In the genomic region with DNA sequence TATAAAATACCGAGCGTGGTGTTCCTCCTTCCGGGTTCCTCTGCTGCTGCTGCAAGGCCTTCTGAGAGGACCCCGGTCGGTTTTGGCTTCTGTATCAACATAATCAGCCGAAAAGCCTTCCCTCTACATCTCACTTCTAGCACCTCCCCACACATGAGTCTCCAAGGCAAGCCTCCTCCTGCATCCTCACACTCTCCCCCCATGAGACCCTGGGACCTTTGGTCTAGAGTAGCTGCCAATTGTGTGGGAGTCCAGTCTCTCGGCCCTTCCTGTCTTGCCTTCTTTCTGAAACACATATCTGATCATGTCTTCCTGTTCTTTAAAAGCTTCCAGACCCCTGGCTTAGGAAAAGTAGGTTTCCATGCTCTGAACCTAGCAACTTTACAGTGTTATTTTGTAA, we compare ENCODE assay signal across 14 mouse cellular contexts.
A peak's percentile ranks its signal among the peaks of the same experiment; 100 is the strongest.
DNase-seq lines count a peak whose midpoint lies in the region; ATAC-seq and TF ChIP-seq lines count a peak whose summit lies in the region.
"Had no signal": no experiment of that assay in that cellular context is flagged by ENCODE, and none has a peak within 500 bp of the region (broad histone marks: within the 10 kb centered on the region; RNA-seq: fewer than 3 reads in every experiment).

No protein-coding gene starts in this region.

- no peaks in the 10 kb centered on the region for H3K9me3 ChIP-seq in intestine, embryonic 14.5 days (ENCODE audit: control insufficient read depth, low read length)
- no peaks in the 10 kb centered on the region for H3K9me3 ChIP-seq in intestine, embryonic 16.5 days (ENCODE audit: control insufficient read depth, low read length)
- H3K9me3 ChIP-seq in lung, postnatal 0 days (ENCODE audit: low read length): no peaks in the 10 kb centered on the region
- no peaks in the 10 kb centered on the region for H3K9me3 ChIP-seq in heart, embryonic 13.5 days
- H3K9me3 ChIP-seq in stomach, embryonic 16.5 days (replicated peaks; ENCODE audit: control insufficient read depth, low read length): no peaks in the 10 kb centered on the region
- H3K9me3 ChIP-seq in liver, postnatal 0 days (ENCODE audit: low read length): no peaks in the 10 kb centered on the region
- H3K9me3 ChIP-seq: forebrain, embryonic 15.5 days had no signal

- no peaks in the 10 kb centered on the region for H3K27me3 ChIP-seq in intestine, embryonic 14.5 days (replicated peaks; ENCODE audit: control insufficient read depth, insufficient read depth, low read length)
- H3K27me3 ChIP-seq in intestine, embryonic 16.5 days (replicated peaks; ENCODE audit: control insufficient read depth, insufficient read depth, low read length): no peaks in the 10 kb centered on the region
- no peaks in the 10 kb centered on the region for H3K27me3 ChIP-seq in lung, postnatal 0 days (replicated peaks; ENCODE audit: insufficient read depth, low read length)
- H3K27me3 ChIP-seq in heart, embryonic 13.5 days (replicated peaks): no peaks in the 10 kb centered on the region
- H3K27me3 ChIP-seq in stomach, embryonic 16.5 days (ENCODE audit: control insufficient read depth, insufficient read depth, low read length): no peaks in the 10 kb centered on the region
- no peaks in the 10 kb centered on the region for H3K27me3 ChIP-seq in thymus, adult 2 months (ENCODE audit: control insufficient read depth, insufficient read depth, low read length)
- H3K27me3 ChIP-seq in liver, postnatal 0 days (ENCODE audit: insufficient read depth, low read length): no peaks in the 10 kb centered on the region
- H3K27me3 ChIP-seq: forebrain, embryonic 15.5 days had no signal

- TF ChIP-seq CTCF in lung, postnatal 0 days (IDR thresholded peaks at IDR 0.05): no peak
- no peak for TF ChIP-seq CTCF in thymus, adult 2 months (IDR thresholded peaks at IDR 0.05; ENCODE audit: borderline replicate concordance, control insufficient read depth, extremely low read depth, insufficient read depth, low read length, poor library complexity)
- no peak for TF ChIP-seq CTCF in liver, postnatal 0 days (IDR thresholded peaks at IDR 0.05; ENCODE audit: low read depth)

- no peak overlapping the region for H3K9ac ChIP-seq in intestine, embryonic 14.5 days (ENCODE audit: low read length)
- H3K9ac ChIP-seq in intestine, embryonic 16.5 days (ENCODE audit: low read depth, low read length): no peak overlapping the region
- H3K9ac ChIP-seq in lung, postnatal 0 days (replicated peaks; ENCODE audit: low read depth): no peak overlapping the region
- H3K9ac ChIP-seq in heart, embryonic 13.5 days: peak overlapping the region; percentile 28; the same call in 1 of the 2 replicates
- H3K9ac ChIP-seq in stomach, embryonic 16.5 days (ENCODE audit: low read length): no peak overlapping the region
- no peak overlapping the region for H3K9ac ChIP-seq in liver, postnatal 0 days (replicated peaks)
- H3K9ac ChIP-seq: forebrain, embryonic 15.5 days had no signal

- no peak for TF ChIP-seq EP300 in lung, postnatal 0 days (IDR thresholded peaks at IDR 0.05)
- TF ChIP-seq EP300 in liver, postnatal 0 days (IDR thresholded peaks at IDR 0.05; ENCODE audit: low read depth): no peak

- H3K4me2 ChIP-seq in intestine, embryonic 14.5 days (ENCODE audit: low read length): no peak overlapping the region
- no peak overlapping the region for H3K4me2 ChIP-seq in intestine, embryonic 16.5 days (ENCODE audit: low read depth, low read length)
- 0 out of 2 replicates have a peak overlapping the region, but pooled peaks have one; percentile 5 for H3K4me2 ChIP-seq in lung, postnatal 0 days (replicated peaks; ENCODE audit: low read depth, low read length)
- H3K4me2 ChIP-seq in heart, embryonic 13.5 days: peak overlapping the region; percentile 48
- no peak overlapping the region for H3K4me2 ChIP-seq in stomach, embryonic 16.5 days (ENCODE audit: low read depth, low read length)
- no peak overlapping the region for H3K4me2 ChIP-seq in liver, postnatal 0 days (ENCODE audit: low read depth, low read length)
- H3K4me2 ChIP-seq: forebrain, embryonic 15.5 days had no signal

- no peak for ATAC-seq in intestine, embryonic 14.5 days (replicated peaks; ENCODE audit: low FRiP score, low TSS enrichment, low read depth)
- ATAC-seq in intestine, embryonic 16.5 days: no peak
- ATAC-seq in lung, postnatal 0 days: no peak
- ATAC-seq in heart, embryonic 13.5 days (ENCODE audit: extremely low read depth, insufficient number of reproducible peaks, low FRiP score, low TSS enrichment): no peak
- no peak for ATAC-seq in stomach, embryonic 16.5 days (ENCODE audit: insufficient read depth, low FRiP score)
- no peak for ATAC-seq in liver, postnatal 0 days
- ATAC-seq: forebrain, embryonic 15.5 days had no signal

- WGBS in intestine, embryonic 14.5 days: 67% methylated on average over 7 of the region's 7 CpGs
- 76% methylated on average over 7 of the region's 7 CpGs for WGBS in intestine, embryonic 16.5 days
- 42% methylated on average over 7 of the region's 7 CpGs for WGBS in lung, postnatal 0 days
- 46% methylated on average over 7 of the region's 7 CpGs for WGBS in heart, embryonic 13.5 days
- 64% methylated on average over 7 of the region's 7 CpGs for WGBS in stomach, embryonic 16.5 days
- 55% methylated on average over 7 of the region's 7 CpGs for WGBS in thymus, adult 2 months
- 51% methylated on average over 7 of the region's 7 CpGs for WGBS in liver, postnatal 0 days (ENCODE audit: insufficient replicate concordance)

- H3K36me3 ChIP-seq in intestine, embryonic 14.5 days (ENCODE audit: control insufficient read depth, insufficient read depth, low read length): 0 out of 2 replicates have a peak, but pooled peaks cover 12% of the 10 kb centered on the region
- peaks cover 4% of the 10 kb centered on the region; the same call in 1 of the 2 replicates for H3K36me3 ChIP-seq in intestine, embryonic 16.5 days (ENCODE audit: control insufficient read depth, insufficient read depth, low read length)
- H3K36me3 ChIP-seq in lung, postnatal 0 days (ENCODE audit: insufficient read depth, low read length): peaks cover 11% of the 10 kb centered on the region; the same call in 1 of the 2 replicates
- peaks cover 14% of the 10 kb centered on the region; the same call in 1 of the 2 replicates for H3K36me3 ChIP-seq in heart, embryonic 13.5 days
- H3K36me3 ChIP-seq in stomach, embryonic 16.5 days (ENCODE audit: control insufficient read depth, insufficient read depth, low read length): no peaks in the 10 kb centered on the region
- no peaks in the 10 kb centered on the region for H3K36me3 ChIP-seq in thymus, adult 2 months (ENCODE audit: control insufficient read depth, insufficient read depth, low read length)
- H3K36me3 ChIP-seq in liver, postnatal 0 days (replicated peaks; ENCODE audit: insufficient read depth, low read length): no peaks in the 10 kb centered on the region
- H3K36me3 ChIP-seq: forebrain, embryonic 15.5 days had no signal

- no peak for TF ChIP-seq POLR2A in thymus, adult 2 months (IDR thresholded peaks at IDR 0.05; ENCODE audit: control insufficient read depth, extremely low read depth, insufficient read depth, low read length, poor library complexity)

- no peak for DNase-seq in intestine, embryonic 14.5 days (ENCODE audit: low spot score)
- no peak for DNase-seq in lung, postnatal 0 days (ENCODE audit: low spot score)
- no peak for DNase-seq in lung, postnatal 10 days
- DNase-seq in thymus, adult 2 months: no peak
- no peak for DNase-seq in liver, postnatal 0 days
- DNase-seq: adrenal gland, postnatal 36 days; cerebellum, adult 11-12 months; embryo, embryonic 11 days; thymus, postnatal 36 days had no signal

- H3K4me3 ChIP-seq in intestine, embryonic 14.5 days (ENCODE audit: low read depth, low read length): no peak overlapping the region
- H3K4me3 ChIP-seq in intestine, embryonic 16.5 days (ENCODE audit: low read length): no peak overlapping the region
- H3K4me3 ChIP-seq in lung, postnatal 0 days (ENCODE audit: low read depth, low read length): no peak overlapping the region
- 0 out of 2 replicates have a peak overlapping the region, but pooled peaks have one; percentile 3 for H3K4me3 ChIP-seq in heart, embryonic 13.5 days
- H3K4me3 ChIP-seq in stomach, embryonic 16.5 days (replicated peaks; ENCODE audit: low read length): no peak overlapping the region
- H3K4me3 ChIP-seq in thymus, adult 2 months (ENCODE audit: control insufficient read depth, insufficient read depth, low read length): no peak overlapping the region
- H3K4me3 ChIP-seq in liver, postnatal 0 days (ENCODE audit: low read depth, low read length): no peak overlapping the region
- H3K4me3 ChIP-seq: forebrain, embryonic 15.5 days; myocyte had no signal

- peaks cover 7% of the 10 kb centered on the region; the same call in 1 of the 2 replicates for H3K4me1 ChIP-seq in intestine, embryonic 14.5 days (replicated peaks; ENCODE audit: control insufficient read depth, insufficient read depth, low read length)
- H3K4me1 ChIP-seq in intestine, embryonic 16.5 days (ENCODE audit: control insufficient read depth, insufficient read depth, low read length): peaks cover 5% of the 10 kb centered on the region; the same call in 1 of the 2 replicates
- no peaks in the 10 kb centered on the region; the same call in 1 of the 2 replicates for H3K4me1 ChIP-seq in lung, postnatal 0 days (ENCODE audit: insufficient read depth, low read depth, low read length)
- H3K4me1 ChIP-seq in heart, embryonic 13.5 days: peaks cover 49% of the 10 kb centered on the region
- H3K4me1 ChIP-seq in stomach, embryonic 16.5 days (ENCODE audit: control insufficient read depth, insufficient read depth, low read length): peaks cover 4% of the 10 kb centered on the region; the same call in 1 of the 2 replicates
- peaks cover 9% of the 10 kb centered on the region for H3K4me1 ChIP-seq in thymus, adult 2 months (replicated peaks; ENCODE audit: control insufficient read depth, insufficient read depth, low read length)
- peaks cover 7% of the 10 kb centered on the region; the same call in 1 of the 2 replicates for H3K4me1 ChIP-seq in liver, postnatal 0 days (ENCODE audit: insufficient read depth)

- 0 out of 2 replicates have a peak overlapping the region, but pooled peaks have one; percentile 17 for H3K27ac ChIP-seq in intestine, embryonic 14.5 days (ENCODE audit: low read depth)
- no peak overlapping the region; the same call in 1 of the 2 replicates for H3K27ac ChIP-seq in intestine, embryonic 16.5 days (ENCODE audit: low read length)
- peak overlapping the region; percentile 68 for H3K27ac ChIP-seq in lung, postnatal 0 days (ENCODE audit: low read length)
- H3K27ac ChIP-seq in heart, embryonic 13.5 days (replicated peaks): peak overlapping the region; percentile 79
- 0 out of 2 replicates have a peak overlapping the region, but pooled peaks have one; percentile 2 for H3K27ac ChIP-seq in stomach, embryonic 16.5 days (ENCODE audit: low read length)
- H3K27ac ChIP-seq in thymus, adult 2 months (ENCODE audit: control insufficient read depth, insufficient read depth, low read length): no peak overlapping the region
- H3K27ac ChIP-seq in liver, postnatal 0 days (ENCODE audit: low read depth): no peak overlapping the region
- H3K27ac ChIP-seq: forebrain, embryonic 15.5 days had no signal

Comparison
In these comparisons a context has a peak if more than half of its experiments do, and no peak if none do; other contexts are left out.
1. H3K27ac ChIP-seq: peak in intestine, embryonic 14.5 days (single experiment), lung, postnatal 0 days (single experiment), heart, embryonic 13.5 days (single experiment) and stomach, embryonic 16.5 days (single experiment); none in intestine, embryonic 16.5 days (single experiment), thymus, adult 2 months (single experiment) and liver, postnatal 0 days (single experiment).
2. H3K4me2 ChIP-seq: peak in lung, postnatal 0 days (single experiment) and heart, embryonic 13.5 days (single experiment); none in intestine, embryonic 14.5 days (single experiment), intestine, embryonic 16.5 days (single experiment), stomach, embryonic 16.5 days (single experiment) and liver, postnatal 0 days (single experiment).